Mouse (Mus musculus): Measurements from ENCODE around the gene Phf3.

Gene Phf3

DNA sequence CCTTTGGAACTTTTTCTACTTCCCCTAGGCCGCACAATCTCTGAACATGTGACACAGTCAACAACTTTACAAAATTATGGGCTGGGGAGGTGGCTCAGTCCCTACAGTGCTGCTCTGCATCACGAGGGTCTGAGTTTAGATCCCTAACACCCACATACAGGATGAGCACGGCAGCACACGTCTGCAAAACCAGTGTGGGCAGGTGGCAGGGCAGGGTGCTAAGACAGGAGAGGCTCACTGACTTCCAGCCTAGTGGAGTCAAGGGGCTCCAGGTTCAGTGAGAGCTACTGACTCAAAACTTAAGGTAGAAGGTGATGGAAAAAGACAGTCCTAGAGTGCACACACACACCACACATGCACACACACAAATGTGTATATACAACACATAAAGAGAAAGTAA lies 40.9 kb downstream of the Phf3 start:
- DNase-seq (ENCODE audit: low spot score in 2 of 2), result no peak

DNA sequence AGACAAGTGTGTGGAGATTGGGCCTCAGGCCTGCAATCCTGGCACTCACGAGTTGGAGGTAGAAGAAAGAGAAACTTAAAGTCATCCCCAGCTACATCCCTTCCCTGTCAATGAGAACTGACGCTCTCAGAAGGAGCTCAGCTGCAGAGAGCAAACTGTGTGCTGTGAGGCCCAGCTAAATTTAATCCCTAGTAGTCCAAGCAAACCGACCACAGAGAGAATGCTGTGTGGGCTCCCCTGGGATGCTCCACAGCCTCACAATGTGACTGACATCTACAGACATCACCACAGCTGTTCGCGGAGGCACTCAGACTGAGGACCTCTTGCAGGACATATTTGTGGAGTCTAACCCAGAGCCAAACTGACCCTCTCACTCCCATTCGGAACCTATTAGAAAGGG lies 54.3 kb downstream of the Phf3 start:
- no peak for DNase-seq (ENCODE audit: low spot score in 2 of 2)

DNA sequence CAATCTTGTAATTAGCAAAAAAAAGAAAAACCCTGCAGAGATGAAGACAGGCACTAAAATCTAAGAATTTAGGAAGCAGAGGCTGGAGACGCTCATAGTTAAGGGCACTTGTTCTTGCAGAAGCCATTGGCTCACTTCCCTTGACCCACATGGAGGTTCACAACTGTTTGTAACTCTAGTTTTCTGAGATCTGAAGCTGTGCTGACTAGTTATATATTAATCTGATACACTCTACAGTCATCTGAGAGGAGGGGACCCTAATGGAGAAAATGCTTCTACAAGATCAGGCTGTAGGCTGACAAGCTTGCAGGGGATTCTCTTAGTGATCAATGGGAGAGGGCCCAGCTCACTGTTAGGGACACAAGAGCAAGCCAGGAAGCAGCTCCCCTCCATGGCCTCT lies 58.1 kb downstream of the Phf3 start:
- DNase-seq (ENCODE audit: low spot score in 2 of 2), result no peak

DNA sequence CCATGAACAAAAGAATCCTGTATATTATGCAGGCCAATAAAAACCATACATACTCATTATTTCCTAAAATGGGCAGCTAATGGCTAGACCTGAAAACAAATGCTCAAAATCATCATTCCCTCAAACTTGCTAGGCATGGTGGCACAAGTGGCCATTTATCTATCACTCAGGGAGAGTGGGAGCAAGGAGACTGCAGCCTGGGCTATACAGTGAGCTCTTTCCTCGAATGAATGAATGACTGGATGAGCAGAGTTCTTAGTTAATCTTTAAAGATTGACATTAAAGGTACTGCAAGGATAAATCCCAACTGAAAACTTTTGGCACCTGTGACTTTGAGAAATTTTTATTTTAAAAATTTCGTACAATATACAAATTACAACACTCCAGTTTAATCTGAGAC lies 58.7 kb downstream of the Phf3 start:
- no peak for DNase-seq (ENCODE audit: low spot score in 2 of 2)

GRCm38 (mm10) chr1:30808101-30808699 lies 65.5 kb downstream of the Phf3 start:
- DNase-seq (ENCODE audit: low spot score in 2 of 2), result no peak

DNA sequence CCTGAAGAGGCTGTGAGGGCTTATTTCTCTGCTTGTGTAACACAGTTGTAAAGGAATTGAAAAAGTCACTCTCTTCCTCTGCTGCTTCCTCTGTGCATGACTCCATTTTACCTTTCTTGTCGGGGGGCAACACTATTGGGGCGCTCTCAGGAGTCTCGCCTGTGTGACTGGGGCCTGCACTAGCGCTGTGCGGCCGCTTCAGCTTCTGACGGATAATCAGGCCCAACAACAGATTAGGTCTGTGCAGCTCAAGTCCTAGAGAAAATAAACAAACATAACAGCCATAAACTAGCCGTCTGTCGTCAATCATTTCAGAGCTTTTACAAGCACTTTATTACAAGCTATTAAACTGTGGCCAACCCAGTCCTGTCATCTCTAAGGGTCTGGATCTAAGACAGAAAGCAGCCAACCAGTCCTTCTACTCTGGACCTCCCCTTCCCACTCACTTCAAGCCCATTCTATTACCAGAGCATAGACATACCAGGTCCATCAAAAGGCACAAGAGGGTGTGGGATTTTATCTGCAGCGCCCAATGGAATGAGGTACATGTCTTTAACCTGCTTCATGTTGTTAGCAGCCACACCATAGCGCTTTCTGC lies 67.9 kb downstream of the Phf3 start:
- no peak for DNase-seq (ENCODE audit: low spot score in 2 of 2)

- no peak for DNase-seq (ENCODE audit: low spot score in 2 of 2)
Measured at GRCm38 (mm10) chr1:30804919-30805318, 68.8 kb downstream of the Phf3 start.

GRCm38 (mm10) chr1:30801911-30802310 lies 71.8 kb downstream of the Phf3 start:
- DNase-seq (ENCODE audit: low spot score in 2 of 2), result no peak

- no peak for DNase-seq (ENCODE audit: low spot score in 2 of 2)
Measured at GRCm38 (mm10) chr1:30799277-30799834, 74.4 kb downstream of the Phf3 start.

GRCm38 (mm10) chr1:30794606-30795005 lies 79.1 kb downstream of the Phf3 start:
- DNase-seq (ENCODE audit: low spot score in 2 of 2), result no peak

DNA sequence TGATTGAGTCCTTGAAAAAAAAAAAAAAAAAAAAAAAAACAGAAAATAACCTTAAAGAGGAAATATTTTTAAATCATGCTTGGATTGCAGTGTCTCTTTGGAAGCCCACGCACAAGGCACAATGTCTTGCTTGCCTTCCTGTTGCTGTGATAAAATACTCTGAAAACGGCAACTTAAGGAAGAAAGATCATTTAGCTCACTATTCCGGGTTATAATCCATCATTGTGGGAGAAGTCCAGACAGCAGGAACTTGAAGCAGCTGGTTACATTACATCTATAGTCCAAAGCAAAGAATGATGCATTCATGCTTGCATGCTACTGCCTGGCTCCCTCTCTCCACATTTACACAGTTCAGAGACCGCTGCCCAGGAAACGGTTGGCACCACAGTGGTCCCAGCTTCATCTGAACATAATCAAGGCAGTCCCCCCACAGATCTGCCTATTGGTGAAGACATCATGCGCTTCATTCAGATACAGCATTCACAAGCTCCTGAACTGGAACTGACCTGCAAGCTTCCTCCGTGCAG lies 80.3 kb downstream of the Phf3 start:
- no peak for DNase-seq (ENCODE audit: low spot score in 2 of 2)

GRCm38 (mm10) chr1:30792935-30793334 lies 80.8 kb downstream of the Phf3 start:
- DNase-seq (ENCODE audit: low spot score in 2 of 2), result no peak

DNA sequence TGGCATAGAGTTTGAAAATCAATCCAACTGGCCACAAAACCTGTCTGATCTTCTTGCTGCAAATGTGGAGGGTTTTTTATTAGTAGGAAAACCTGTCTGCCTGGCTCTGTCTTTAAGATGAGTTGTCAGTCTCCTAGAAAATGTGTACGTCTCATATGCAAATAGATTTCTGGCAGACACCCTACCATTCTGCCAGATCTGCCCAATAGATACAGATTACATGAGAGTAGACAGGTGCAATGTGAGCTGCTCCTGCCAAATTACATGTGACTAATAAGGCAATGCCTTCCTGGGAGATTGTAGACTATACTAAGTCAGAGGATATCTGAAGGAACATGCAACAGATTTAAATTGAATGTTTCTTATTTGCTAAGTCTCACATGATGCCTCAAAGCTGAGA lies 83.5 kb downstream of the Phf3 start:
- no peak for DNase-seq (ENCODE audit: low spot score in 2 of 2)

- DNase-seq (ENCODE audit: low spot score in 2 of 2), result no peak
Measured at GRCm38 (mm10) chr1:30789689-30790088, 84.0 kb downstream of the Phf3 start.

DNA sequence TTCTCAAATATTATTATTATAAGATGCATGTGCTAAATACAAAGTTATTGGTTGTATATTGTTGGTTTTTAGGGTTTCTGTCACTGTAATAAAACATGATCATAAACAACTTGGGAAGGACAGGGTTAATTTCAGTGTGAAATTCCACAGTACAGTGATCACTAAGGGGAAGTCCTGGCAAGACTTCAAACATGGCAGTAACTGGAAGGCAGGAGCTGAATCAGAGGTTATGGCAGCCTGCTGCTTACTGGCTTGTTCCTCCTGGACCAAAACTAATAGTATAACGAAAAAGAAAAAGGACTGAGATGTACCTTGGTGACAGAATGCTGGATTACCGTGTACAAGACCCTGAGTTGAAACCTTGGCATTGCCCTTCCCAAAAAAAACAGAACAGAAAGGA lies 84.7 kb downstream of the Phf3 start:
- DNase-seq (ENCODE audit: low spot score in 2 of 2), result no peak

DNA sequence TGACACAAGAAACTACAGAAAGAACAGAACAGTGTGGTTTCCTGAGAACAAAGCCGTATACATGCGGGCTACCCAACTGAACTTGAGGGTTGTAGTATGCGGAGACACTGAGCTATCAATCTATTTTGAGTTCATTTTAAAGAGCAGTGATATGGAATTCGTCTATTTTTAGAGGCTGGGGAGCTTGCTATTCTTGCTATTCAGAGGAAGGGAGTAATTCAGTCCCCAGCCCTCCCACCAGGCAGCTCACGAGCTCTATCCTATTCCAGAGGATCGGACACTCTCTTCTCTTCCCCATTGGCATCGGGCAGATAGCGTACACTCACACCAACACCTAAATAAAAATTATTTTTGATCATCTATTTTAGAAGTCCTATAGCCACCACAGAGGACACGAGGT lies 87.1 kb downstream of the Phf3 start:
- no peak for DNase-seq (ENCODE audit: low spot score in 2 of 2)

GRCm38 (mm10) chr1:30783741-30784140 lies 90.0 kb downstream of the Phf3 start:
- DNase-seq (ENCODE audit: low spot score in 2 of 2), result no peak

DNA sequence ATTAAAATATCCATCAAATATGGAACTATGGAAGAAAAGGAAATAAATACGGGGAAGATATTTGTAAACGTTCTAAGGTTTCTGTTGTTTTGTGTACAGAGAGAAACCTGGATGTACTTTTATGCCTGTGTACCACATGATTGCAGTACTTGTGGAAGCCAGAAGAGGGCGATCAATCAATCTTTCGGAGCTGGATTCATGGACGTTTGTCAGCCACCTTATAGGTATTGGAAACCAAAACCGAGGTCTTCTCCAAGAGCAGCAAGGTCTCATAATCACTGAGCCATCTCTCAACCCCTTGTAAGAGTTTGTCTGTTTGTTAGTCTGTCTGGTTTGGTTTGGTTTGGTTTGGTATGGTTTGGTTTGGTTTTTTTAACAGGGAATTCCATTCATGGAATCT lies 93.4 kb downstream of the Phf3 start:
- no peak for DNase-seq (ENCODE audit: low spot score in 2 of 2)

DNA sequence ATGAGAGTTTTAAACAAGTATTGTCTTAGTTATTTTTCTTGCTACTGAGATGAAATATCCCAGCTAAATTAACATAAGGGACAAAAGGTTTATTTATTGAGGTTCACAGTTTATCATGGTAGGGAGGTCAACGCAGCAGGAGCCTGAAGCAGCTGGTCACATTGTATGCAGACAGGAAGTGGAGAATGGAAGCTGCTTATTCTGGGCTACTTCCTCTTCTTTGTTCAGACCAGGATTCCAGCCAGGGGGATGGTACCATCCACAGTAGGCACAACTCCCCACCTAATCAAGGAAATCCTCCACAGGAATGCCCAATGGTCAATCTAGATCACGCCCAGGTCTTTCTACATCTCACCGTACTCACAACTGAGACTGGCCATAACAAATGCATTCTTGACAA lies 94.2 kb downstream of the Phf3 start:
- DNase-seq (ENCODE audit: low spot score in 2 of 2), result no peak

DNA sequence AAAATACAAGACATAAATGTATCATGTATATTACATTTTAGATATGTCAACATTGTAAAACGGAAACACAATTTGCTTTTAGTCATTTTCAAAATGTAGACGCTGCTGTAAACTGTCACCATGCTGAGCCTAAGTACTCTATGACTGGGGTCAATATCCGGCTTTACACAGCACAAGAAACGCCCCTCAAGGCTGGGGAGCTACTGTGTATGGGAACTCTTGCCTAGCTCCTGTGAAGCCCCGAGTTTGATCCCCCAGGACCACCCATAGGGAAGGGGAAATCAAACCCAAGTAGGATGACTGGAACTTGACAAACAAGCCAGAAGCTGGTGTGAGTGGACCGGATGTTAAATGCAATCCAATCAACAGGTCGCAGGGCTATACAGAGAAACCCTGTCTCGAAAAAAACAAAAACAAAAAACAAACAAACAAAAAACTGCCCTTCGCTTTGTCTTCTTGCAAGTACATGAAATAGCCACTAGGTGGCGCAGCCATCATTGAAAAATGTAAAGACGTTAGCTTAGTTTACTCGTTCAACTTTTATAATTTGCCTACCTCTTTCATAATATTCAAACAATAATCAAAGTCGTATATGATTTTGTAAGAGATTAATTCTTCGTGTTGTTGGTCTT lies 95.2 kb downstream of the Phf3 start:
- DNase-seq (ENCODE audit: low spot score in 2 of 2), result no peak

DNA sequence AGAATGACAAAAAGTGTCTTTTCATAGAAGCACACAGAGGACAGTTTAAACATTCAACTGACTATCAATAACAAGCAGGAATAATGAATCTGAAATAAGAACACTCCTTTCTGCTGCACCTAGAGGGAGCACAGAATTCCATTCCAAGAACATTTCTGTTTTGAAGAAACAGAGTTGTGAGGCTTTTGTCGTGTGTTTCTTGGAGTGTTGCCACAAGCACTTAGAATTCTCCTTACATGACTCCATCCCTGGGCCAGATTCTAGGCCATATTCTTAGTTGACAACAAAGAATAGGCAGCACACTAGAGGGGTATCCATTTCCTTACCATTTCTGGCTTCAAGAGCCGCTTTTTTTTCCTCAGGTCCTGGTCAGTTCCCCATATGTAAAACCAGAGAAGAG lies 97.5 kb downstream of the Phf3 start:
- no peak for DNase-seq (ENCODE audit: low spot score in 2 of 2)

- DNase-seq (ENCODE audit: low spot score in 2 of 2), result no peak
Measured at GRCm38 (mm10) chr1:30773662-30774061, 100.1 kb downstream of the Phf3 start.

- no peak for DNase-seq (ENCODE audit: low spot score in 2 of 2)
Measured at GRCm38 (mm10) chr1:30772851-30773250, 100.9 kb downstream of the Phf3 start.

All from frontal cortex, postnatal 10 days (tissue).